Mouse (Mus musculus) megakaryocyte, embryonic 14.5 days (primary cell): ENCODE results near the gene Pcdh19.

Experiments
- FLI1 ChIP-seq: IDR thresholded peaks from 2 replicates; pipeline ENCODE4 v1.6.1; 2012; ENCODE audit warnings: low read length, inconsistent platforms, mixed read lengths
- GATA1 ChIP-seq: IDR thresholded peaks from 3 replicates; pipeline ENCODE4 v1.6.1; 2012; ENCODE audit warnings: mixed read lengths, low read length, inconsistent platforms, borderline replicate concordance

GRCm38 (mm10) chrX:133605828-133606227, 83.0 kb downstream of the Pcdh19 start:
- TF ChIP-seq FLI1 (no peak), GATA1 (no peak)
